31 mouse cellular contexts compared by ENCODE assay signal in the genomic region with DNA sequence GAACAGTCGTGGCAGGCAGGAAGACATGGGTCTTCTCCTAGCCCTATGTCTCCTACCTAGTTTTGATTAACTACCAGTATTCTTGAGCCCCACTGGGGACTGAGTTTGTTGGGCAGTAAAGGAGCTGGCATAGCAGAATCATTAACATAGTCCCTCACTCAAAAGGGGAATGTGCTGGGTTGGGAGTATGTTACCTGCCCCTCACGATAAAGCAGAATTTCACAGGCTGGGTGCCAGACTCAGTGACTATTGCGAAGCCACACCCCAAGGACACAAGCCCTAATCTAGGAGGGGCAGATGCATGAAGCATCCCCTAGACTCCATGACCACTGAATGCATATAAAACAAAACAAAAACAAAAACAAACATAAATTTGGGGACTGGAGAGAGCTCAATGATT.
DNase-seq lines count a peak whose midpoint lies in the region; ATAC-seq and TF ChIP-seq lines count a peak whose summit lies in the region.
"Had no signal": no experiment of that assay in that cellular context is flagged by ENCODE, and none has a peak within 500 bp of the region (broad histone marks: within the 10 kb centered on the region; RNA-seq: fewer than 3 reads in every experiment).

No protein-coding gene starts in this region.

- no peak for TF ChIP-seq CTCF in liver, postnatal 0 days (IDR thresholded peaks at IDR 0.05; ENCODE audit: low read depth)

- ATAC-seq in liver, postnatal 0 days: peak; percentile 48
- no peak for ATAC-seq in liver, embryonic 11.5 days (replicated peaks; ENCODE audit: low FRiP score)
- peak; percentile 85 for ATAC-seq in erythroblast, adult 5-6 weeks (replicated peaks; ENCODE audit: low FRiP score, poor library complexity, severe bottlenecking)
- peak; percentile 88 for ATAC-seq in megakaryocyte-erythroid progenitor cell, adult 5-6 weeks (replicated peaks; ENCODE audit: low FRiP score, low TSS enrichment, poor library complexity, severe bottlenecking)
- ATAC-seq in midbrain, embryonic 13.5 days: no peak
- ATAC-seq: forebrain, embryonic 13.5 days; forebrain, embryonic 16.5 days; hindbrain, embryonic 16.5 days; Patski had no signal

- H3K9me3 ChIP-seq in liver, postnatal 0 days (ENCODE audit: low read length): no peaks in the 10 kb centered on the region
- H3K9me3 ChIP-seq in liver, embryonic 11.5 days (ENCODE audit: control insufficient read depth, low read length): no peaks in the 10 kb centered on the region
- H3K9me3 ChIP-seq in midbrain, embryonic 13.5 days: no peaks in the 10 kb centered on the region
- H3K9me3 ChIP-seq: embryonic facial prominence, embryonic 12.5 days; embryonic facial prominence, embryonic 15.5 days; forebrain, embryonic 10.5 days; forebrain, embryonic 13.5 days; heart, embryonic 12.5 days; heart, embryonic 15.5 days; hindbrain, embryonic 10.5 days; hindbrain, embryonic 13.5 days had no signal

- no peaks in the 10 kb centered on the region; the same call in 1 of the 2 replicates for H3K4me1 ChIP-seq in liver, postnatal 0 days (ENCODE audit: insufficient read depth)
- no peaks in the 10 kb centered on the region for H3K4me1 ChIP-seq in liver, embryonic 11.5 days (replicated peaks; ENCODE audit: control insufficient read depth, insufficient read depth, low read length)
- 0 out of 2 replicates have a peak, but pooled peaks cover 4% of the 10 kb centered on the region for H3K4me1 ChIP-seq in midbrain, embryonic 13.5 days (replicated peaks)
- H3K4me1 ChIP-seq: embryonic facial prominence, embryonic 12.5 days; forebrain, embryonic 10.5 days; forebrain, embryonic 13.5 days; hindbrain, embryonic 10.5 days had no signal

- H3K4me2 ChIP-seq in liver, postnatal 0 days (ENCODE audit: low read depth, low read length): no peak overlapping the region
- no peak overlapping the region for H3K4me2 ChIP-seq in liver, embryonic 11.5 days
- no peak overlapping the region for H3K4me2 ChIP-seq in midbrain, embryonic 13.5 days (replicated peaks)
- H3K4me2 ChIP-seq: embryonic facial prominence, embryonic 12.5 days; embryonic facial prominence, embryonic 15.5 days; forebrain, embryonic 13.5 days; heart, embryonic 12.5 days; heart, embryonic 15.5 days; hindbrain, embryonic 13.5 days had no signal

- 70% methylated on average over 3 of the region's 3 CpGs for WGBS in liver, postnatal 0 days (ENCODE audit: insufficient replicate concordance)
- 77% methylated on average over 3 of the region's 3 CpGs for WGBS in liver, embryonic 11.5 days
- 85% methylated on average over 3 of the region's 3 CpGs for WGBS in midbrain, embryonic 13.5 days

- no peak overlapping the region for H3K9ac ChIP-seq in liver, postnatal 0 days (replicated peaks)
- no peak overlapping the region for H3K9ac ChIP-seq in liver, embryonic 11.5 days (ENCODE audit: low read depth, low read length)
- no peak overlapping the region for H3K9ac ChIP-seq in midbrain, embryonic 13.5 days (replicated peaks)
- H3K9ac ChIP-seq: embryonic facial prominence, embryonic 12.5 days; embryonic facial prominence, embryonic 15.5 days; forebrain, embryonic 13.5 days; heart, embryonic 12.5 days; heart, embryonic 15.5 days; hindbrain, embryonic 13.5 days had no signal

- no peak for DNase-seq in liver, postnatal 0 days
- DNase-seq in liver, embryonic 11.5 days (ENCODE audit: low spot score): no peak
- DNase-seq in spleen, postnatal 36 days (ENCODE audit: low spot score in 2 of 2): peak; percentile 47 to 77
- no peak for DNase-seq in layer of hippocampus, adult 11-12 months (ENCODE audit: low spot score)
- no peak for DNase-seq in ovary, postnatal 36 days (ENCODE audit: low spot score)
- DNase-seq: adrenal gland, postnatal 10 days; adrenal gland, postnatal 36 days; cerebellum, adult 11 months; cerebellum, adult 2 months; cerebellum, adult 9-11 months; cerebellum, postnatal 25 days; gastrocnemius, postnatal 10 days; gastrocnemius, postnatal 36 days; heart, adult 2 months; heart, postnatal 10 days; heart, postnatal 36 days had no signal

- H3K27ac ChIP-seq in liver, postnatal 0 days (ENCODE audit: low read depth): no peak overlapping the region
- H3K27ac ChIP-seq in liver, embryonic 11.5 days (ENCODE audit: low read depth, low read length): no peak overlapping the region
- no peak overlapping the region for H3K27ac ChIP-seq in midbrain, embryonic 13.5 days
- H3K27ac ChIP-seq: embryonic facial prominence, embryonic 12.5 days; embryonic facial prominence, embryonic 15.5 days; forebrain, embryonic 10.5 days; forebrain, embryonic 13.5 days; heart, adult 2 months; hindbrain, embryonic 10.5 days; hindbrain, embryonic 13.5 days had no signal

- TF ChIP-seq EP300 in liver, postnatal 0 days (IDR thresholded peaks at IDR 0.05; ENCODE audit: low read depth): 0 out of 2 replicates have a peak, but pooled peaks have one; percentile 19

- no peaks in the 10 kb centered on the region for H3K27me3 ChIP-seq in liver, postnatal 0 days (ENCODE audit: insufficient read depth, low read length)
- no peaks in the 10 kb centered on the region for H3K27me3 ChIP-seq in liver, embryonic 11.5 days (replicated peaks; ENCODE audit: control insufficient read depth, insufficient read depth, low read length)
- no peaks in the 10 kb centered on the region for H3K27me3 ChIP-seq in midbrain, embryonic 13.5 days
- H3K27me3 ChIP-seq: embryonic facial prominence, embryonic 12.5 days; embryonic facial prominence, embryonic 15.5 days; forebrain, embryonic 13.5 days; heart, embryonic 12.5 days; heart, embryonic 15.5 days; hindbrain, embryonic 13.5 days; Patski had no signal

- H3K36me3 ChIP-seq in liver, postnatal 0 days (replicated peaks; ENCODE audit: insufficient read depth, low read length): 0 out of 2 replicates have a peak, but pooled peaks cover 2% of the 10 kb centered on the region
- no peaks in the 10 kb centered on the region for H3K36me3 ChIP-seq in liver, embryonic 11.5 days (ENCODE audit: control insufficient read depth, insufficient read depth, low read length)
- no peaks in the 10 kb centered on the region for H3K36me3 ChIP-seq in midbrain, embryonic 13.5 days
- H3K36me3 ChIP-seq: hindbrain, embryonic 13.5 days had no signal

- no peak overlapping the region for H3K4me3 ChIP-seq in liver, postnatal 0 days (ENCODE audit: low read depth, low read length)
- no peak overlapping the region for H3K4me3 ChIP-seq in liver, embryonic 11.5 days (ENCODE audit: low read depth, low read length)
- no peak overlapping the region for H3K4me3 ChIP-seq in midbrain, embryonic 13.5 days (replicated peaks)
- H3K4me3 ChIP-seq: embryonic facial prominence, embryonic 12.5 days; embryonic facial prominence, embryonic 15.5 days; erythroblast, embryonic 14.5 days; forebrain, embryonic 10.5 days; forebrain, embryonic 13.5 days; heart, adult 2 months; heart, embryonic 12.5 days; heart, embryonic 15.5 days; hindbrain, embryonic 10.5 days; hindbrain, embryonic 13.5 days had no signal

Comparison
In these comparisons a context has a peak if more than half of its experiments do, and no peak if none do; other contexts are left out.
1. ATAC-seq: peak in liver, postnatal 0 days (single experiment), erythroblast, adult 5-6 weeks (single experiment) and megakaryocyte-erythroid progenitor cell, adult 5-6 weeks (single experiment); none in liver, embryonic 11.5 days (single experiment) and midbrain, embryonic 13.5 days (single experiment).
2. DNase-seq: peak in spleen, postnatal 36 days (2 of 2); none in liver, postnatal 0 days (single experiment), liver, embryonic 11.5 days (single experiment), layer of hippocampus, adult 11-12 months (single experiment) and ovary, postnatal 36 days (single experiment).